8 mouse cellular contexts compared by ENCODE assay signal in the genomic region with DNA sequence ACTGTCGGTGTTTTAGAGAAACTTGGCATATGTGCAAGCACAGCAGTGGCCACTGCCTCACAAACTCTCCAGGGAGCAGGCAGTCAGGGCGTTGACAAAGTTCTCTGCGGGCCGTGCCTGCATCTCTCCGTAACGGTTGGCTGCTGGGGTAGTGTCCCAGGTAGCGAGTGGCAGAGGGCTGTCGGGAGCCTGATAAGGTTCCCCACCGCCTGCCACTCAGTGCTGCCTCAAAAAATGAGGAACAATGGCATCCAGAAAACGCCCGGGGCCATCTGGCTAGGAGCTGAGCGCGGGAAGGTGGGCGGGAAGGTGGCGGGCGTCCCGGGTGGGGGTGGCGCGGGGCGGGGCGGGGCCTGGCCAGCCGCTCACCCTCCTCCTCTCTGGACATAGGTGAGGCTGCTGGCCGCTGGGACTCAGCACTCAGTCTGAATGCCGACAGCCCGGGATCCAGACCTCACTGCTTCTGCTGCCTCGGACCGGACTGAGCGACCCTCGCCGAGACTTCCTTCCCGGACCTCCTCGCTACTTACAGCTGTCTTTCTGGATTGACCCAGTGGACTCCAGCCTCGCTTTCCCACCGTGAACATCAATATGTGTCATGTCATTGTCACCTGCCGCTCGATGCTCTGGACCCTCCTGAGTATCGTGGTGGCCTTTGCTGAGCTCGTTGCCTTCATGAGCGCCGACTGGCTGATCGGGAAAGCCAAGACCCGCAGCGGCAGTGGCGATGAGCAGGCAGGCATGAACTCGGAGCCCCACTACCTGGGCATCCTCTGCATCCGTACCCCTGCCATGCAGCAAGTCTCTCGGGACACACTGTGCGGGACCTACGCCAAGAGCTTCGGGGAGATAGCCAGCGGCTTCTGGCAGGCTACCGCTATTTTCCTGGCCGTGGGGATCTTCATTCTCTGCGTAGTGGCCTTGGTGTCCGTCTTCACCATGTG.
DNase-seq lines count a peak whose midpoint lies in the region; ATAC-seq and TF ChIP-seq lines count a peak whose summit lies in the region.

No protein-coding gene starts in this region.

- H3K9ac ChIP-seq in heart, embryonic 16.5 days (ENCODE audit: low read length) = peak overlapping the region; percentile 59

- TF ChIP-seq POLR2A in embryonic fibroblast, embryonic 13.5 days (IDR thresholded peaks at IDR 0.05; ENCODE audit: low read depth, low read length) = no peak; the same call in 1 of the 2 replicates

- no peaks in the 10 kb centered on the region for H3K36me3 ChIP-seq in heart, embryonic 16.5 days (ENCODE audit: control insufficient read depth, insufficient read depth)

- peaks cover 2% of the 10 kb centered on the region for H3K4me1 ChIP-seq in embryonic fibroblast, embryonic 13.5 days (ENCODE audit: control insufficient read depth, insufficient read depth, low read length)
- H3K4me1 ChIP-seq in heart, embryonic 16.5 days (ENCODE audit: control insufficient read depth, insufficient read depth, low read length) = peaks cover 40% of the 10 kb centered on the region

- 2% methylated on average over 51 of the region's 55 CpGs for WGBS in heart, embryonic 16.5 days

- H3K4me2 ChIP-seq in heart, embryonic 16.5 days (ENCODE audit: low read depth, low read length) = peak overlapping the region; percentile 99

- TF ChIP-seq CTCF in embryonic fibroblast, embryonic 13.5 days (IDR thresholded peaks at IDR 0.05; ENCODE audit: borderline replicate concordance, insufficient read depth, low read length) = no peak

- no peak overlapping the region for H3K27ac ChIP-seq in embryonic fibroblast, embryonic 13.5 days (ENCODE audit: insufficient read depth, low read length)
- H3K27ac ChIP-seq in heart, embryonic 16.5 days (ENCODE audit: low read length) = peak overlapping the region; percentile 56

- peak overlapping the region; percentile 44 for H3K4me3 ChIP-seq in embryonic fibroblast, embryonic 13.5 days (ENCODE audit: insufficient read depth, low read length)
- peak overlapping the region; percentile 64 for H3K4me3 ChIP-seq in heart, embryonic 16.5 days (ENCODE audit: low read length)

- H3K27me3 ChIP-seq in heart, embryonic 16.5 days (ENCODE audit: control insufficient read depth, insufficient read depth, low read length) = no peaks in the 10 kb centered on the region

- H3K9me3 ChIP-seq in heart, embryonic 16.5 days (replicated peaks; ENCODE audit: control insufficient read depth, low read length) = no peaks in the 10 kb centered on the region

- peak; percentile 12; the same call in 1 of the 2 replicates for ATAC-seq in heart, embryonic 16.5 days (replicated peaks; ENCODE audit: extremely low read depth, insufficient read depth, low FRiP score)
- no peak for ATAC-seq in activated CD4-positive, CD25-positive, alpha-beta regulatory T cell, adult 4 months

- DNase-seq in R1 (ENCODE audit: low read depth, low spot score) = peak; percentile 30
- peak; percentile 86 for DNase-seq in brain, adult 2 months (ENCODE audit: low read depth, low spot score)
- DNase-seq in kidney, postnatal 14 days = peak; percentile 62
- DNase-seq in lung, postnatal 10 days = peak; percentile 71
- peak; percentile 62 for DNase-seq in ovary, postnatal 36 days (ENCODE audit: low spot score)

Comparison
In these comparisons a context has a peak if more than half of its experiments do, and no peak if none do; other contexts are left out.
1. DNase-seq: peak in every context shown above with its lines; median percentile 86 in brain, adult 2 months; 71 in lung, postnatal 10 days; 62 in kidney, postnatal 14 days; 62 in ovary, postnatal 36 days; 30 in R1.